Mouse (Mus musculus) heart, adult 2 months (tissue): Measurements from ENCODE around the gene Pde4d.

Experiments
- CTCF ChIP-seq: fragments of 200-600 bp; IDR thresholded peaks from 2 replicates; pipeline ENCODE4 v1.8.1; 2022; ENCODE audit warnings: antibody characterized with exemption, mild to moderate bottlenecking, moderate library complexity
- EP300 ChIP-seq: fragments of 200-500 bp; IDR thresholded peaks from 2 replicates; pipeline ENCODE4 v1.6.1; 2011; ENCODE audit warnings: low read depth, low read length, control low read depth; ENCODE audit not compliant: insufficient read depth
- POLR2A ChIP-seq: fragments of 200-500 bp; IDR thresholded peaks from 2 replicates; pipeline ENCODE4 v1.6.1; 2011; ENCODE audit warnings: mild to moderate bottlenecking, low read depth, low read length, control low read depth; ENCODE audit not compliant: insufficient read depth

GRCm38 (mm10) chr13:108526258-108527007 lies 76.7 kb downstream of the Pde4d start:
- TF ChIP-seq EP300 (no peak), CTCF (no peak), POLR2A (no peak)
